Mouse (Mus musculus) heart, postnatal 4 days (tissue): ENCODE data around the gene Gm13697. TPM values are rescaled to one million over a fixed set of nuclear protein-coding genes. Genes with fewer than 3 reads are reported as not detected.

ENCODE experiments used
- DNase-seq: peaks from one replicate; pipeline ENCODE4 v3.0.0; 2021
- total RNA-seq, 2 experiments: library from RNA; stranded (reverse); gene quantifications; 2 replicates each; pipeline ENCODE4 v1.2.3; 2021

Gene Gm13697
- total RNA-seq, 2 experiments from 2014 or later, result 1.1 TPM

- no peak for DNase-seq
Measured at GRCm38 (mm10) chr2:84035997-84036396, 51.5 kb downstream of the Gm13697 start.

Other genes with a start within 250 kb of the Gm13697 start
- 1 to 10 TPM; 1.3 to 1.6 TPM for gene Fam171b, start 172.1 kb upstream of the Gm13697 start, total RNA-seq
- gene Zswim2, start 43.5 kb upstream of the Gm13697 start, total RNA-seq, result not detected
- gene Gm13698, start 29.1 kb upstream of the Gm13697 start, total RNA-seq, result 1 to 10 TPM; 1.1 TPM
- gene Gm13693, start 23.2 kb upstream of the Gm13697 start, total RNA-seq, result 1 to 10 TPM; 1.1 TPM
- not detected for gene Gm13695, start 17.4 kb upstream of the Gm13697 start, total RNA-seq
- gene Gm13696, start 11.6 kb upstream of the Gm13697 start, total RNA-seq, result 1 to 10 TPM; 1.1 TPM
- gene Gm13694, start 5.8 kb upstream of the Gm13697 start, total RNA-seq, result 1 to 10 TPM; 1.1 TPM
- gene Gm13691, start 5.8 kb downstream of the Gm13697 start, total RNA-seq, result 1 to 10 TPM; 1.1 TPM